Mouse (Mus musculus): ENCODE data around the gene Armc9. TPM values are rescaled to one million over a fixed set of nuclear protein-coding genes. Genes with fewer than 3 reads are reported as not detected.

The Armc9 gene
- polyA plus RNA-seq, 1 experiment from 2014 or later = 30.5 TPM

DNA sequence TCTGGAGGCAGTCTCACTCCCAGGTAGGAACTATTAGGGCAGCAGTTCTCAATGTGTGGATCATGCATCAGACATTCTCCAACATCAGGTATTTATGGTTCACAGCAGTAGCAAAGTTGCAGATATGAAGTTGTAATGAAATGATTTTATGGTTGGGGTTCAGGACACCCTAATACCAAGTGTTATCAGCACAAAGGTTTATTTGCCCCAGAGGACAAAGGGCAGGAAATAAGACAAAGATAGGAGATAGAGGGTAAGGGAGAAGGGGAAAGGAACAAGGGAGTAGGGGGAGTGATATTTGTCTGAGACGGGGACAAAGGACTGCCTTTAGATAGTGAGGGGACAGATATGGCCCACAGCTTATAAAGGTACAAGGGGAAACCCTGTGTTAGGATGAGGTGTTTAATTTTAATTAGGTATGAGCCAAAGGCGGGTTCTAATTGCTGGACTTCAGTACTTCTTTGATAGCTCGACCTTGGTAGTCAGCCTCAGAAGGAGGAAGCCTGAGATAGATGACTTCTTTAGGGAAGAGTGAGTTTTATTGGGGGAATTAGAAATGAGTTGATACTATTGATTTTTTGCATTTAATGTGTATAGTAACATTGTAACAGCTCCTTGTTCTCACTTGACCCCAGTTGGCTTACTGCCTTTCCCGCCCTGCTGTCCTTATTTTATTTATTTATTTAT, 29.1 kb downstream of the Armc9 start:
- Histone ChIP-seq H3K4me1 (ENCODE audit: control insufficient read depth, insufficient read depth, low read length) (no peaks in the 10 kb centered on the region), H3K27ac (ENCODE audit: low read depth, low read length) (no peak overlapping the region), H3K9me3 (ENCODE audit: control insufficient read depth, low read length) (no peaks in the 10 kb centered on the region), H3K4me3 (ENCODE audit: low read length) (no peak overlapping the region), H3K27me3 (ENCODE audit: control insufficient read depth, insufficient read depth, low read length) (no peaks in the 10 kb centered on the region), H3K9ac (ENCODE audit: low read depth, low read length) (no peak overlapping the region), H3K36me3 (ENCODE audit: control insufficient read depth, insufficient read depth, low read length) (no peaks in the 10 kb centered on the region; the same call in 1 of the 2 replicates), H3K4me2 (replicated peaks; ENCODE audit: low read depth, low read length) (no peak overlapping the region)
- no peak for ATAC-seq (ENCODE audit: low FRiP score, low TSS enrichment)
- 86% methylated on average over 4 of the region's 4 CpGs for WGBS

GRCm38 (mm10) chr1:86186762-86187161, 32.2 kb downstream of the Armc9 start:
- Histone ChIP-seq H3K4me1 (ENCODE audit: control insufficient read depth, insufficient read depth, low read length) (no peaks in the 10 kb centered on the region), H3K27ac (ENCODE audit: low read depth, low read length) (no peak overlapping the region), H3K9ac (ENCODE audit: low read depth, low read length) (no peak overlapping the region), H3K27me3 (ENCODE audit: control insufficient read depth, insufficient read depth, low read length) (no peaks in the 10 kb centered on the region), H3K4me2 (replicated peaks; ENCODE audit: low read depth, low read length) (no peak overlapping the region), H3K36me3 (ENCODE audit: control insufficient read depth, insufficient read depth, low read length) (no peaks in the 10 kb centered on the region; the same call in 1 of the 2 replicates), H3K9me3 (ENCODE audit: control insufficient read depth, low read length) (no peaks in the 10 kb centered on the region), H3K4me3 (ENCODE audit: low read length) (no peak overlapping the region)
- 87% methylated on average over 7 of the region's 7 CpGs for WGBS
- ATAC-seq (ENCODE audit: low FRiP score, low TSS enrichment) = no peak

DNA sequence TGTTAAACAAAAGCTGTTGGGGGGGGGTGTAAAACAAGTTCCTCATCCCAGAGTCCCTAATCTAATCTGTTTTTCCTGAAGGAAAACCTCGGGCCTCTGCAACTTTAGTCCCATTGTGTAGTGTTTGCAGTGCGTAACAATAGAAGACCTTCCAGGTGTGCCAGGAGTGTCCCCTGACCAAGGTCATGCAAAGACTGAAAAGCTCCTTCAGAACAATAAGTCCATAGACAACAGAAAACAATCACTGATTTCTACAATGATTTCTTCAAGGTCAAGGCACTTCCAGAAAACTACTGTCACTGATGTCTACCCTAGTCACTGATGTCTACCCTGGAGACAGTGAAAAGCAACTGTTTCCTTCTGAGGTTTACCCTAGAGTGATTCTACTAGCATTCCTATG, 33.3 kb downstream of the Armc9 start:
- no peak overlapping the region for H3K9ac ChIP-seq (ENCODE audit: low read depth, low read length)
- peak overlapping the region; percentile 30; the same call in 1 of the 2 replicates for H3K27ac ChIP-seq (ENCODE audit: low read depth, low read length)
- H3K36me3 ChIP-seq (ENCODE audit: control insufficient read depth, insufficient read depth, low read length) = no peaks in the 10 kb centered on the region; the same call in 1 of the 2 replicates
- no peak overlapping the region for H3K4me3 ChIP-seq (ENCODE audit: low read length)
- no peak for ATAC-seq (ENCODE audit: low FRiP score, low TSS enrichment)
- H3K4me2 ChIP-seq (replicated peaks; ENCODE audit: low read depth, low read length) = no peak overlapping the region
- WGBS = 62% methylated on average over 2 of the region's 2 CpGs
- H3K27me3 ChIP-seq (ENCODE audit: control insufficient read depth, insufficient read depth, low read length) = no peaks in the 10 kb centered on the region
- no peaks in the 10 kb centered on the region for H3K4me1 ChIP-seq (ENCODE audit: control insufficient read depth, insufficient read depth, low read length)
- H3K9me3 ChIP-seq (ENCODE audit: control insufficient read depth, low read length) = no peaks in the 10 kb centered on the region

DNA sequence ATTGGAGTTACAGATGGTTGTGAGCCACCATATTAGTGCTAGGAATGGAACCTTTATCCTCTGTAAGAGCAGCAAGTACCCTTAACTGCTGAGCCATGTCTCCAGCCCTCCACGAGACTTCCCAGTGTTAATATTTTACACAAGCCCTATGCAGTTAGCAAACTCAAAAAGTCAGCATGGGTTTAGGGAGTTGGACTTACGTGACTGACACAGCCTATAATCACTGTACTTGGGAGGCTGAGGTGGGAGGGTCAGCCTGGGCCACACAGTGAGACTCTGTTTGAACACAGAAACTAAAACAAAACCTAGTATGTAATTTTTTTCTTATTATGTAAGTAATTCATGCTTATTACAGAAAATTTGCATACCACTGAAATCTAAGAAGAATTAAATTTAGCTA, 33.7 kb downstream of the Armc9 start:
- H3K27ac ChIP-seq (ENCODE audit: low read depth, low read length) = peak overlapping the region; percentile 30; the same call in 1 of the 2 replicates
- H3K4me2 ChIP-seq (replicated peaks; ENCODE audit: low read depth, low read length) = no peak overlapping the region
- H3K27me3 ChIP-seq (ENCODE audit: control insufficient read depth, insufficient read depth, low read length) = no peaks in the 10 kb centered on the region
- no peaks in the 10 kb centered on the region for H3K9me3 ChIP-seq (ENCODE audit: control insufficient read depth, low read length)
- no peak overlapping the region for H3K4me3 ChIP-seq (ENCODE audit: low read length)
- H3K36me3 ChIP-seq (ENCODE audit: control insufficient read depth, insufficient read depth, low read length) = no peaks in the 10 kb centered on the region; the same call in 1 of the 2 replicates
- no peaks in the 10 kb centered on the region for H3K4me1 ChIP-seq (ENCODE audit: control insufficient read depth, insufficient read depth, low read length)
- ATAC-seq (ENCODE audit: low FRiP score, low TSS enrichment) = no peak
- WGBS = 54% methylated on average over 2 of the region's 2 CpGs
- H3K9ac ChIP-seq (ENCODE audit: low read depth, low read length) = no peak overlapping the region

DNA sequence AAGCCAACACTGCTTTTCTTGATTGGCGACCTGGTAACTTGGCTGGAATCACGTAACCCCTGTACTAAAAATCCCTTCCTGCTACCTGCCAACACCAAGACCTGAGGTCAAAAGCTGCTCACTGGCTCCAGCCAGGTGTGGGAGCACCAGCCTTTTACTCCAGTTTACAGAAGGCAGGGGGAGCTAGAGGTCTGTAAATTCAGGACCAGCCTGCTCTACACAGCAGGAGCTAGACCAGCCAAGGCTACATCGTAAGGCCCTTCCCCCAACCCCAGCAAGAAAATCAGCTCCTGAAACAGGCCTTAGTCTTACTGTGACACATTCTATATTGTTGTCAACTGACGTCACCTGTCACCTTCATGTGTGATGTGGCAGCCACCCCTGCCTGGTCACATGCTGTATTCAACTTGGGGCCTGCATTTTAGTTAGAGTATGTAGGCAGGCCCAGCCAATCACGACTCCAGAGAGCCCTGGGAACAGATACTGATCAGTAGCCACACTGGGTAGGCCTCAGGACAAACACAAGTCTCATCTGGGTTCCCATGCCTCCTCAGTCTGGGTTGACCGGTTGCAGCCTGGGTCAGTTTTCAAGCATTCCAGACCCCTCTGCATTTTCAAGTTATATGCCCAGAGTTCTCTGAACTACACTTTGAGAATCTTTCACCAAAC, 34.6 kb downstream of the Armc9 start:
- no peak for ATAC-seq (ENCODE audit: low FRiP score, low TSS enrichment)
- Histone ChIP-seq H3K4me2 (replicated peaks; ENCODE audit: low read depth, low read length) (no peak overlapping the region), H3K27me3 (ENCODE audit: control insufficient read depth, insufficient read depth, low read length) (no peaks in the 10 kb centered on the region), H3K9me3 (ENCODE audit: control insufficient read depth, low read length) (no peaks in the 10 kb centered on the region), H3K4me1 (ENCODE audit: control insufficient read depth, insufficient read depth, low read length) (no peaks in the 10 kb centered on the region), H3K4me3 (ENCODE audit: low read length) (no peak overlapping the region), H3K27ac (ENCODE audit: low read depth, low read length) (no peak overlapping the region), H3K9ac (ENCODE audit: low read depth, low read length) (no peak overlapping the region), H3K36me3 (ENCODE audit: control insufficient read depth, insufficient read depth, low read length) (no peaks in the 10 kb centered on the region; the same call in 1 of the 2 replicates)
- WGBS = 78% methylated on average over 6 of the region's 6 CpGs

DNA sequence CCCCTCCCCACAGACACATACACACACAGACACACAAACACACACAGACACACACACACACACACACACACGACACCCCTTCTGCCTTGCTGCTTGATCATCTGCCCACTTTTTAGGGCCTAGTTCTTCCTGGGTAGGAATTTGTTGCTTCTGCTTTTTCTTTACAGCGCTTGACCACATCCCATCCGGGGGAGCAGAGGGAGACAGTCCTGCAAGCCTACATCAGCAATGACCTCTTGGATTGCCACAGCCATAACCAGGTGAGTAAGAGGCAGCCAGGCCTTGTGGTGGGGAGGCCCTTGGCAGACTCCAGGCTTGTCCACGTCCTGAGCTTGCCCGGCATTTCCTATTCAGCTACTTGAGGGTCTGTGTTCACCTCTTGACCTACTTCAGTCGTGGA, 36.3 kb downstream of the Armc9 start:
- WGBS = 88% methylated on average over 6 of the region's 6 CpGs
- Histone ChIP-seq H3K27me3 (ENCODE audit: control insufficient read depth, insufficient read depth, low read length) (no peaks in the 10 kb centered on the region), H3K4me2 (replicated peaks; ENCODE audit: low read depth, low read length) (no peak overlapping the region), H3K27ac (ENCODE audit: low read depth, low read length) (no peak overlapping the region), H3K4me3 (ENCODE audit: low read length) (no peak overlapping the region), H3K36me3 (ENCODE audit: control insufficient read depth, insufficient read depth, low read length) (peaks cover 7% of the 10 kb centered on the region; the same call in 1 of the 2 replicates), H3K9me3 (ENCODE audit: control insufficient read depth, low read length) (no peaks in the 10 kb centered on the region), H3K4me1 (ENCODE audit: control insufficient read depth, insufficient read depth, low read length) (no peaks in the 10 kb centered on the region), H3K9ac (ENCODE audit: low read depth, low read length) (no peak overlapping the region)
- no peak for ATAC-seq (ENCODE audit: low FRiP score, low TSS enrichment)

- WGBS = 85% methylated on average over 7 of the region's 7 CpGs
- Histone ChIP-seq H3K9me3 (ENCODE audit: control insufficient read depth, low read length) (no peaks in the 10 kb centered on the region), H3K27ac (ENCODE audit: low read depth, low read length) (no peak overlapping the region), H3K9ac (ENCODE audit: low read depth, low read length) (no peak overlapping the region), H3K4me2 (replicated peaks; ENCODE audit: low read depth, low read length) (no peak overlapping the region), H3K27me3 (ENCODE audit: control insufficient read depth, insufficient read depth, low read length) (no peaks in the 10 kb centered on the region), H3K4me1 (ENCODE audit: control insufficient read depth, insufficient read depth, low read length) (no peaks in the 10 kb centered on the region), H3K4me3 (ENCODE audit: low read length) (no peak overlapping the region), H3K36me3 (ENCODE audit: control insufficient read depth, insufficient read depth, low read length) (peaks cover 26% of the 10 kb centered on the region)
- no peak for ATAC-seq (ENCODE audit: low FRiP score, low TSS enrichment)
Observed at GRCm38 (mm10) chr1:86194044-86194443, 39.5 kb downstream of the Armc9 start.

DNA sequence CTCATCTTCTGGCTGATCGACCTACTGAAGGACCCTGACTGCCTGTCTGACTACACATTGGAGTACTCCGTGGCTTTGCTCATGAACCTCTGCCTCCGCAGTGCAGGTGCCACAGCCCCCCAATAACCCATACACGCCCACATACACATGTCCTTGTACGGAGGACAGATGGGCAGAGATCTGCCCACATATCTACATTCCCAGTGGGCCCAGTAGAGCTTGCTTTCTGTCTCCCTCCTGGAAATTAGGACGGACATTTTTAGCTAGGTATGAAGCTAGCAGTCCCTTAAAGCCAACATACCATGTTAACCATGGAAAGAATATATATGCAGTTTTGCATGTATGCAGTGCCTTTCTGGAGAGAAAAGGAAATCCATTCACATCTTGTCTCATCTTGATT, 43.7 kb downstream of the Armc9 start:
- no peak for ATAC-seq (ENCODE audit: low FRiP score, low TSS enrichment)
- no peak overlapping the region for H3K27ac ChIP-seq (ENCODE audit: low read depth, low read length)
- no peaks in the 10 kb centered on the region for H3K9me3 ChIP-seq (ENCODE audit: control insufficient read depth, low read length)
- H3K4me3 ChIP-seq (ENCODE audit: low read length) = no peak overlapping the region
- H3K36me3 ChIP-seq (ENCODE audit: control insufficient read depth, insufficient read depth, low read length) = peaks cover 54% of the 10 kb centered on the region
- H3K9ac ChIP-seq (ENCODE audit: low read depth, low read length) = no peak overlapping the region
- 88% methylated on average over 6 of the region's 6 CpGs for WGBS
- no peak overlapping the region for H3K4me2 ChIP-seq (replicated peaks; ENCODE audit: low read depth, low read length)
- no peaks in the 10 kb centered on the region for H3K27me3 ChIP-seq (ENCODE audit: control insufficient read depth, insufficient read depth, low read length)
- H3K4me1 ChIP-seq (ENCODE audit: control insufficient read depth, insufficient read depth, low read length) = no peaks in the 10 kb centered on the region

DNA sequence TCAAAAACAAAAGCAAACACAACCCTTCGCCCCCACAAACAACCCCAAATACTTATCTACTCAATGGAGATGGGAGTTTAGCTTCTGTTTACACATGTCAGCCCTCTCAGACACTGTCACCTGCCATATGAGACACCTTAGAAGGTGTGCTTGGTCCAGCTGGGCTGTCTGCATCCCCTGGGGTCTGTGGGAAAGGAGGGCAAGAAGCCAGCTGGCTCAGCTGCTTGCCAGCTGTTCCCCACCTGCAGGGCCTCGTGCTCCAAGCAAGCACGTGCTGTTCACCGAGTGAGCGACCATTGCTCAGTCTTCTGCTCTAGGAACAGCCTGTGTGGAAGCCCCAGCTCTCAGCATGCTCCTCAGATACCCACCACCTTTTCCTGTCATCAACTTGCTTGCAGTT, 44.4 kb downstream of the Armc9 start:
- Histone ChIP-seq H3K36me3 (ENCODE audit: control insufficient read depth, insufficient read depth, low read length) (peaks cover 60% of the 10 kb centered on the region), H3K4me2 (replicated peaks; ENCODE audit: low read depth, low read length) (no peak overlapping the region), H3K9ac (ENCODE audit: low read depth, low read length) (no peak overlapping the region), H3K4me3 (ENCODE audit: low read length) (no peak overlapping the region), H3K27me3 (ENCODE audit: control insufficient read depth, insufficient read depth, low read length) (no peaks in the 10 kb centered on the region), H3K4me1 (ENCODE audit: control insufficient read depth, insufficient read depth, low read length) (no peaks in the 10 kb centered on the region), H3K9me3 (ENCODE audit: control insufficient read depth, low read length) (no peaks in the 10 kb centered on the region), H3K27ac (ENCODE audit: low read depth, low read length) (no peak overlapping the region)
- no peak for ATAC-seq (ENCODE audit: low FRiP score, low TSS enrichment)
- WGBS = 88% methylated on average over 5 of the region's 5 CpGs

All from kidney, embryonic 14.5 days (tissue).